Mouse (Mus musculus) erythroblast, embryonic 14.5 days (primary cell): ENCODE data around the gene Ddb2.

Experiments
- GATA1 ChIP-seq: IDR thresholded peaks from 2 replicates; pipeline ENCODE4 v1.6.1; 2012; ENCODE audit warnings: low read length, inconsistent platforms, mixed read lengths
- TAL1 ChIP-seq: IDR thresholded peaks from 3 replicates; pipeline ENCODE4 v1.6.1; 2012; ENCODE audit warnings: low read length, inconsistent platforms, mixed read lengths

GRCm38 (mm10) chr2:91285885-91286505 is 49.2 kb upstream of the Ddb2 start:
- TF ChIP-seq TAL1, result no peak
- no peak for TF ChIP-seq GATA1
